Mouse (Mus musculus) midbrain, embryonic 11.5 days (tissue): ENCODE measurements around the gene Myo1h. TPM values are rescaled to one million over a fixed set of nuclear protein-coding genes. Genes with fewer than 3 reads are reported as not detected.

Experiments used
- ATAC-seq: fragments of 200-750 bp; cut with Nextera tagmentation; 2 replicates; pipeline ENCODE4 v1.8.0; 2017; ENCODE audit warnings: moderate TSS enrichment, moderate library complexity; ENCODE audit not compliant: low FRiP score
- DNase-seq: peaks from one replicate; pipeline ENCODE4 v3.0.0; 2015; ENCODE audit warnings: low spot score; ENCODE audit errors: missing footprints
- H3K27ac ChIP-seq: fragments of 300-500 bp; sonication (generic); 2 replicates; pipeline ENCODE4 v1.5.1; 2014; ENCODE audit warnings: low read depth, low read length
- H3K27me3 ChIP-seq: fragments of 300-500 bp; sonication (generic); 2 replicates; pipeline ENCODE4 v1.6.1; 2014; ENCODE audit warnings: mild to moderate bottlenecking, low read length, moderate library complexity, mixed read lengths; ENCODE audit not compliant: control insufficient read depth, insufficient read depth
- H3K36me3 ChIP-seq: fragments of 300-500 bp; sonication (generic); 2 replicates; pipeline ENCODE4 v1.6.1; 2014; ENCODE audit warnings: mild to moderate bottlenecking, low read length, moderate library complexity, mixed read lengths; ENCODE audit not compliant: control insufficient read depth, insufficient read depth
- H3K4me1 ChIP-seq: fragments of 300-500 bp; sonication (generic); 2 replicates; pipeline ENCODE4 v1.6.1; 2014; ENCODE audit warnings: low read length; ENCODE audit not compliant: control insufficient read depth, insufficient read depth
- H3K4me2 ChIP-seq: fragments of 300-500 bp; sonication (generic); 2 replicates; pipeline ENCODE4 v1.6.1; 2014; ENCODE audit warnings: mild to moderate bottlenecking, moderate library complexity
- H3K4me3 ChIP-seq: fragments of 300-500 bp; sonication (generic); 2 replicates; pipeline ENCODE4 v1.5.1; 2014; ENCODE audit warnings: low read depth, low read length
- H3K9ac ChIP-seq: fragments of 300-500 bp; sonication (generic); 2 replicates; pipeline ENCODE4 v1.6.1; 2014; ENCODE audit warnings: low read length
- H3K9me3 ChIP-seq: fragments of 300-500 bp; sonication (generic); 2 replicates; pipeline ENCODE4 v1.6.1; 2016; ENCODE audit warnings: low read length; ENCODE audit not compliant: control insufficient read depth
- WGBS: fragments of 180-500 bp; shearing (Covaris S2); extraction: QIAGEN DNeasy Blood & Tissue Kit; methylation state at CpG from one replicate; pipeline ENCODE4 v1.1.7; 2014; 5-methylcytosine and 5-hydroxymethylcytosine counted together
- polyA plus RNA-seq: library from polyadenylated mRNA; unstranded; fragments of >200 nt; fragmentation: Nextera tagmentation; extraction: Ambion mirVana; gene quantifications from 2 replicates; pipeline ENCODE4 v1.2.1, GENCODE M21; 2014

Gene Myo1h
- 0.45 and 0.66 TPM in 2 replicates for polyA plus RNA-seq

GRCm38 (mm10) chr5:114288874-114289273 is at the start of gene Myo1h:
Gene Myo1h, plus strand, starts transcription at chr5:114289166.
- H3K4me2 ChIP-seq: no peak within 1 kb of the TSS
- peaks cover 7% of the 10 kb centered on the region; the same call in 1 of the 2 replicates for H3K4me1 ChIP-seq
- no peak within 1 kb of the TSS for H3K27ac ChIP-seq
- no peak within 1 kb of the TSS for H3K9ac ChIP-seq
- no peaks in the 10 kb centered on the region for H3K36me3 ChIP-seq
- ATAC-seq (no peak), DNase-seq (no peak)
- H3K9me3 ChIP-seq: no peaks in the 10 kb centered on the region
- WGBS: 52% methylated on average over 13 of the region's 13 CpGs
- H3K27me3 ChIP-seq: 0 out of 2 replicates have a peak, but pooled peaks cover 3% of the 10 kb centered on the region
- H3K4me3 ChIP-seq: no peak within 1 kb of the TSS

GRCm38 (mm10) chr5:114239737-114240136 is 49.2 kb upstream of the Myo1h start:
- WGBS: 55% methylated on average over 14 of the region's 14 CpGs
- no peaks in the 10 kb centered on the region for H3K36me3 ChIP-seq
- no peak for ATAC-seq
- no peak overlapping the region for H3K9ac ChIP-seq
- no peak overlapping the region for H3K4me2 ChIP-seq
- no peaks in the 10 kb centered on the region for H3K27me3 ChIP-seq
- no peak for DNase-seq
- no peaks in the 10 kb centered on the region for H3K9me3 ChIP-seq
- no peak overlapping the region for H3K4me3 ChIP-seq
- H3K27ac ChIP-seq: no peak overlapping the region
- H3K4me1 ChIP-seq: no peaks in the 10 kb centered on the region

- 86% methylated on average over 7 of the region's 7 CpGs for WGBS
- H3K4me1 ChIP-seq: peaks cover 6% of the 10 kb centered on the region
- no peak overlapping the region for H3K4me3 ChIP-seq
- H3K27ac ChIP-seq: no peak overlapping the region
- no peaks in the 10 kb centered on the region for H3K36me3 ChIP-seq
- H3K4me2 ChIP-seq: no peak overlapping the region
- no peaks in the 10 kb centered on the region; the same call in 1 of the 2 replicates for H3K27me3 ChIP-seq
- DNase-seq (no peak), ATAC-seq (no peak)
- no peaks in the 10 kb centered on the region for H3K9me3 ChIP-seq
- no peak overlapping the region for H3K9ac ChIP-seq
These were observed 42.5 kb upstream of the Myo1h start for GRCm38 (mm10) chr5:114246465-114246864.

GRCm38 (mm10) chr5:114248174-114248589 is 40.8 kb upstream of the Myo1h start:
- no peak overlapping the region for H3K27ac ChIP-seq
- H3K4me3 ChIP-seq: no peak overlapping the region
- H3K36me3 ChIP-seq: no peaks in the 10 kb centered on the region
- no peaks in the 10 kb centered on the region for H3K9me3 ChIP-seq
- DNase-seq (peak; percentile 98), ATAC-seq (peak; percentile 70)
- H3K4me2 ChIP-seq: peak overlapping the region; percentile 19
- peaks cover 6% of the 10 kb centered on the region for H3K4me1 ChIP-seq
- H3K9ac ChIP-seq: peak overlapping the region; percentile 28; the same call in 1 of the 2 replicates
- no peaks in the 10 kb centered on the region; the same call in 1 of the 2 replicates for H3K27me3 ChIP-seq
- 17% methylated on average over 14 of the region's 14 CpGs for WGBS

GRCm38 (mm10) chr5:114259495-114259894 is 29.5 kb upstream of the Myo1h start:
- Histone ChIP-seq H3K27ac (no peak overlapping the region), H3K4me3 (no peak overlapping the region), H3K4me2 (no peak overlapping the region), H3K9ac (no peak overlapping the region), H3K4me1 (no peaks in the 10 kb centered on the region), H3K27me3 (no peaks in the 10 kb centered on the region), H3K9me3 (no peaks in the 10 kb centered on the region), H3K36me3 (no peaks in the 10 kb centered on the region)
- no peak for ATAC-seq
- 80% methylated on average over 10 of the region's 10 CpGs for WGBS
- DNase-seq: no peak

- H3K36me3 ChIP-seq: no peaks in the 10 kb centered on the region
- no peaks in the 10 kb centered on the region for H3K4me1 ChIP-seq
- no peak for ATAC-seq
- H3K9me3 ChIP-seq: no peaks in the 10 kb centered on the region
- H3K27ac ChIP-seq: no peak overlapping the region
- no peaks in the 10 kb centered on the region for H3K27me3 ChIP-seq
- no peak overlapping the region for H3K9ac ChIP-seq
- no peak overlapping the region for H3K4me2 ChIP-seq
- H3K4me3 ChIP-seq: no peak overlapping the region
- no peak for DNase-seq
These were observed 27.5 kb upstream of the Myo1h start for GRCm38 (mm10) chr5:114261494-114261893.

- peaks cover 12% of the 10 kb centered on the region for H3K27me3 ChIP-seq
- no peaks in the 10 kb centered on the region for H3K36me3 ChIP-seq
- H3K27ac ChIP-seq: no peak overlapping the region
- ATAC-seq (peak; percentile 77; the same call in 1 of the 2 replicates), DNase-seq (no peak)
- 71% methylated on average over 8 of the region's 8 CpGs for WGBS
- H3K9me3 ChIP-seq: no peaks in the 10 kb centered on the region
- H3K4me2 ChIP-seq: no peak overlapping the region
- peaks cover 6% of the 10 kb centered on the region; the same call in 1 of the 2 replicates for H3K4me1 ChIP-seq
- no peak overlapping the region for H3K4me3 ChIP-seq
- no peak overlapping the region for H3K9ac ChIP-seq
These were observed 24.9 kb upstream of the Myo1h start for GRCm38 (mm10) chr5:114264030-114264459.

- no peaks in the 10 kb centered on the region for H3K36me3 ChIP-seq
- H3K4me2 ChIP-seq: no peak overlapping the region
- ATAC-seq (no peak), DNase-seq (no peak)
- H3K9me3 ChIP-seq: no peaks in the 10 kb centered on the region
- H3K27ac ChIP-seq: no peak overlapping the region
- peaks cover 15% of the 10 kb centered on the region for H3K27me3 ChIP-seq
- 87% methylated on average over 8 of the region's 8 CpGs for WGBS
- H3K4me1 ChIP-seq: peaks cover 9% of the 10 kb centered on the region
- H3K9ac ChIP-seq: no peak overlapping the region
- no peak overlapping the region for H3K4me3 ChIP-seq
These were observed 24.2 kb upstream of the Myo1h start for GRCm38 (mm10) chr5:114264791-114265190.

- 30% methylated on average over 7 of the region's 7 CpGs for WGBS
- Histone ChIP-seq H3K4me1 (peaks cover 23% of the 10 kb centered on the region), H3K9me3 (no peaks in the 10 kb centered on the region), H3K36me3 (no peaks in the 10 kb centered on the region), H3K27ac (no peak overlapping the region), H3K4me3 (no peak overlapping the region), H3K9ac (no peak overlapping the region), H3K4me2 (no peak overlapping the region), H3K27me3 (peaks cover 50% of the 10 kb centered on the region)
- ATAC-seq (no peak), DNase-seq (no peak)
These were observed 20.3 kb upstream of the Myo1h start for GRCm38 (mm10) chr5:114268646-114269045.
